Mouse (Mus musculus) cerebellum, adult (tissue): ENCODE results near the gene Fam69b.

Source experiments
- ATAC-seq: cut with Nextera tagmentation; 2 replicates; pipeline ENCODE4 v1.9.2; 2017; ENCODE audit warnings: mild to moderate bottlenecking, moderate library complexity, mixed read lengths; ENCODE audit not compliant: insufficient number of reproducible peaks, low FRiP score, low TSS enrichment

Fam69b gene

DNA sequence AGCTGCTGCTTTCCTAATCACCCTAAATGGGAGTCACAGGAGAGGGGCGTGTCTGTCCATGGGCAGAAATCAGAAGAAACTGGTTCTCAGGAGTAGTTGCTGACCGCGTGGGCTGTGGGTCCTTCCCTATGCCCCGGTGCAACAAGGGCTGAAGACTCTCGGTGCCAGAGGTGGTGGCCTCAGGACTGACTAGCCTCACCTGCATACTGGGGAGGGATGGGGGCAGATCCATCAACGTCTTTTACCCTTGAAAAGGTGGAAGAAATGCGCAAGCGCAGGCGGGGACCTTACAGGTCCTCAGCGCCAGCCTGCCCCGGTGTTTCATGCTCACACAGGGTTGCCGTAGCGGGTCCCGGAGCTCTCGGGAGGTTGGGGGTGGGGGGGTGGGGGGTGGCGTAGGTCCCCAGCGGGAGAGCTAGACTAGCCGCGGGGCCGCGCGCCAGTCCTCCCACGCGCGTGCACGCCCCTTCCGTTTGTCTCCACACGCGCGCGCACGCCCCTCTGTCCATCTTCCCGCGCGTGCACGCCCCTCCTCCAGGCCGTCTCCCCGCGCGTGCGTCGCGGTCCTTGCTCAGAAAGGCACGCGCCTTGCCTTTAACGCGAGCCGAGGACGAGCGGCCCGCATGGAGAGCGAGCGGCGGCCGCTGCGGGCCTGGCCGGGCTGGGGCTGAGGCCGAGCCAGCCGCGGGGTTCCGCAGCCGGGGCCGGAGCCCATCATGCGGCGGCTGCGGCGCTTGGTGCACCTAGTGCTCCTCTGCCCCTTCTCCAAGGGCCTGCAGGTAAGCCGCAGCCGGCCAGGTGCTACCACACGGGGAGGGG, at the start of gene Fam69b:
Gene Fam69b, plus strand, starts transcription at position 537 of the 819 bp plus-strand sequence.
- peak; percentile 75 for ATAC-seq

GRCm38 (mm10) chr2:26579714-26580113, 48.5 kb upstream of the Fam69b start, which contains the start of gene Egfl7:
TSS of gene Egfl7 (plus strand) at chr2:26580014.
- ATAC-seq, result no peak

DNA sequence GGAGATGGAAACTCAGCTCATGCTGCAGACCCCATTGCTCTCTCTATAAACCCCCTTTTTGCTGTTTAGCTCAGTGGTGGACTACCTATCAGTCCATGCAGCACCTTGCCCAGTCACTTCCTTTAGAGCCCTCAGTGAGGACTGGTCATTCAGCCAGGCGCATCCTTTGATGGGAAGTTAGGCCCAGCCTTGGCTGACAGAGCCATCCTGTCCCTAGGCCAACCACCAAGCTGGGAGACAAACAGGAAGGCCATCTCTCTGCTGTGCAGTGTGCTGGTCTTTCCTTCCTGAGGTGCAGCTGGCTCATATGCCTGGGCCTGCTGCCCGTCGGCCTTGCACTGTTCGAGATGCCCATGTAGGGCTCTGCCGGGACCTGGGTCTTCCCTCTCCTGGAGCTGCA, 47.5 kb upstream of the Fam69b start:
- no peak for ATAC-seq

- no peak for ATAC-seq
Observed at GRCm38 (mm10) chr2:26582203-26582602, 46.1 kb upstream of the Fam69b start.

- no peak for ATAC-seq
Observed at GRCm38 (mm10) chr2:26582741-26583140, 45.5 kb upstream of the Fam69b start.

DNA sequence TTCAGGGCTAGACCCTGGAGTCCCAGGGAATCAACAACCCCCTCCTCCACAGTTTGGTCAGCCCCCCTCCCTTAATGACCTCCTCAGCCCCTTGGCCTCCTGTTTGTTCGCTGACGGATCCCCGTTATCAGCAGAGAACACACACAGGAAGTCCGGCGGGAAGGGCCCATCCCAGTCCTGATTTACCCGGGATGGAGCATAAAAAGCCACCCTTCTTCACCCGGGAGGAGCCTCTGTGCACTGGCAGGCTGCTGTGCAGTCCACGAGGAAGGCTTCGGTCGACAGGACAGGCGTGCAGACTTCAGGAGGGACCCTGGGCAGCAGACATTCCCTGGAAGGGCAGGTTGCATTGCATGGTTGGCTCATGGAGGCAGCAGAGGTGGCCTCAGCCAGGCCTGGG, 44.6 kb upstream of the Fam69b start:
- ATAC-seq, result no peak

DNA sequence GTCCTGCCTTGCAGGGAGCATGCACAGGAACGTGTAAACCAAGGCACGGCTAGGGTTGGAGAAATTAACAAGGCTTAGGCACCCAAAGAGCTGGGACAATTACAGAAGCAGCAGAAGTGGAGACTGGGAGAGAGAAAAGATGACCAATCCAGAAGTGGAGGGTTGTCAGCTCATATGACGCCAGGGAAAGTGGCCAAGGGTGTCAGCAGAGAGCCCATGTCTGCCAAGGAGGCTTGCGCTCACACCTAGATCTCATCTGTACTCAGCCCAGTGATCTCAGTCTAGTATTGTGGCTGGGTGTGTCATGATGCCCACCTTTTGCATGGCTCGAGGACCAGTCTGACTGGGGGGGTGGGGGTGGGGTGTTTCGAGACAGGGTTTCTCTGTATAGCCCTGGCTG, 42.5 kb upstream of the Fam69b start:
- no peak for ATAC-seq

DNA sequence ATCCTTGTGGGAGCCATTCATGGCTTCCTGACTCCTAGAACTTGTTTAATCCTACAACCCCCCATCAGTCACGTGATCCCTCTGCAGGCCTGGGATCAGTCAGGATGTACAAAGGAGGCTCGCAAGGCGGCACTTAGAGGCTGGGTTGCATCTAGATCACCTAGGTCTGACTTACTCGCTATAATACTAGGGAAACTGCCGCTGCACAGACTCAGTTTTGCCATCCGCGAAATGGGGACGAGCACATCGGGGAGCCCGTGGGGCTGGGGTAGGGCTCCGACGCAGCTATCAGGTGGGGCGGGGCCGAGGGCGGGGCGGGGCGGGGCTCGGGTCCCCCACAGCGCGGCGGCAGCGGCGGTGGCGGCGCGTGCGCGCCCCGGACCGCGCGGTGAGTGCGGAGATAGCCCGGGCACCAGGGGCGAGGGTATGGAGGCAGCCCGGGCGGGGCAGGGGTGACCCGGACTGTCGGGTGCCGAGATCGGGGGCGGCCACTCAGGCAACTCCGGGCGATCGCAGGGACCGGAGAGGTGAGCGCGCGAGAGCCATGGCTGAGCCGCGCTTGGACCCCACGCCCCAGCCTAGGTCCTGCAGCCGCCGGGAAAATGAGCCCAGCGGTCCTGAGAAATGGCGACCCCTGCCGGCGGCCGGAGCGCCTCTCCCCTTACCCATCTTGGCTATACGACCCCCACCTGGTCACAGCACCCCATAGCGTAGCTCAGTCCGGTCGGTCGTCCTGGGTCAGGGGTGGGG, 41.8 kb upstream of the Fam69b start, which contains the start of gene Gm20532:
Gene Gm20532, plus strand, starts transcription at position 346 of the 750 bp plus-strand sequence.
- ATAC-seq, result peak; percentile 47; the same call in 1 of the 2 replicates

DNA sequence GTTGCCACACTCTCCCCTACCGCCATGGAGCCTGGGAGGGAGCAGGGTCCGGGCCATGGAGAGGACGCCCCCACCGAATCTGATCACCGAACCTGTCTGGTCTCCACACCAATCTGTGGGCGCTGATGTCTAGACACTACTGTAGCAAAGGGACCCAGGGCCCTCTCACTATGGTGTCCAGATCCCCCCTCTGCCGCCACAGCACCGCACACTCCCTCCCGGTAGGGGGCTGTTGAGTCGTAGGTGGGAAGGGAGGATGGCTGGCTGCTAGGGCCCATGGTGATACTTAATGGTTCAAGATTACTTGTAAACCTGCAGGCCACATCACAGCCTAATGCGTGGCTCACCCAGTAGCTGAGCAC, 41.2 kb upstream of the Fam69b start:
- ATAC-seq, result 0 out of 2 replicates have a peak, but pooled peaks have one; percentile 9

GRCm38 (mm10) chr2:26588573-26588972, 39.7 kb upstream of the Fam69b start:
- ATAC-seq, result no peak

DNA sequence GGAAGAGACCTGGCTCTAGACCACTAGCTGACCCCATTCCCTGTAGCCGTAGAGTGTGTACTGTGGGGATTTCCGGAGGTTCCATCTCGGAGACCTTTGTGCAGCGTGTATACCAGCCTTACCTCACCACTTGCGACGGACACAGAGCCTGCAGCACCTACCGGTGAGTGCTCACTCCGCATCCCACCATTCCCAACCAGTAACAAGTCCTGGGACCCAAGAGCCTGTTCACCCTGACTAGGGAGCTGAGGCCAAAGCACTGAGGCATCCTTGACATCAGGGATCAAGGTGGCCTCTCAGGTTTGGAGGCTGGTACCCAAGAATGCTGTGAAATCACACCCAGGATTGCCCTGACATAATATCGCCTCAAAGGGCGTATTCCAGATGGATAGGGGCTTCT, 39.0 kb upstream of the Fam69b start:
- no peak for ATAC-seq

GRCm38 (mm10) chr2:26590282-26590681, 38.0 kb upstream of the Fam69b start:
- ATAC-seq, result no peak

DNA sequence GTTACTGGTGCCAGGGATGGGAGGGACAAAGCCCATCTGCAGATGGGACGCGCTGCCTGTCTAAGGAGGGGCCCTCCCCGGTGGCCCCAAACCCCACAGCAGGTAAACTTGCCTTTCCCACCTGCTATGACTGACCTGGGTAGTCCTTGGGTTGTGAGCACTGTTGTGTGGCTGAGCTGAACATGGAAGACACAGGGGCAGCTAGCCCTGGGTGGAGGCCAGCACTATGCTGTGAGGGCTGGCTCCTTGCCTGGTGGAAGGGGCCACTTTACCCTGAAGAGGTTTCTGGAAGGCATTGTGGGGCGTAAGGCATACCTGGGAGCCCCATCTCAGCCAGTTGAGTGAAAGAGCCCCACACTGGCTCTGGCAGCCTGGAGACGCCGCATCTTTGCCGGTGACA, 37.3 kb upstream of the Fam69b start:
- no peak for ATAC-seq

- ATAC-seq, result no peak
Observed at GRCm38 (mm10) chr2:26591416-26591815, 36.8 kb upstream of the Fam69b start.

- ATAC-seq, result no peak
Observed at GRCm38 (mm10) chr2:26593211-26594021, 34.8 kb upstream of the Fam69b start.

GRCm38 (mm10) chr2:26594022-26594346, 34.3 kb upstream of the Fam69b start:
- no peak for ATAC-seq

DNA sequence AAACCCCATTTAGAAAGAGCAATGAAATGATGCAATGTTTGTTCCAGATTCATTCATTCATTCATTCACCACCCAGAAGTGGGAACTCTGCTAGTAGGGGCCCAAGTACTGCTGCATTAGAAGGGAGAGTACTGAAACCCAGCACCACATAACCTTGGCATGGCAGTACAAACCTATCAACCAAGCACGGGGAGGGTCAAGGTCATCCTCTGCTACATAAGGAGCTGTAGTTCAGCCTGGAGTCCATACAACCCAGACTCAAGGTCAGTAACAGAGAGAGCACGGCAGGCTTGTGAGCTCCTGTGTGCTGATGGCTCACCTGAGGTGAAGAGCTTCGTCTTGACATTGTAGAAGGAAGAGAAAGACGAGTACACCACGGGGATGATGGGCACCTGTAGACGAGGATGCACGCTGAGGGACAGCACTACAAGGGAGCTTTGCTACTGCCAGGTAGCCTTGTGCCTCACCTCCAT, 33.8 kb upstream of the Fam69b start:
- no peak for ATAC-seq

DNA sequence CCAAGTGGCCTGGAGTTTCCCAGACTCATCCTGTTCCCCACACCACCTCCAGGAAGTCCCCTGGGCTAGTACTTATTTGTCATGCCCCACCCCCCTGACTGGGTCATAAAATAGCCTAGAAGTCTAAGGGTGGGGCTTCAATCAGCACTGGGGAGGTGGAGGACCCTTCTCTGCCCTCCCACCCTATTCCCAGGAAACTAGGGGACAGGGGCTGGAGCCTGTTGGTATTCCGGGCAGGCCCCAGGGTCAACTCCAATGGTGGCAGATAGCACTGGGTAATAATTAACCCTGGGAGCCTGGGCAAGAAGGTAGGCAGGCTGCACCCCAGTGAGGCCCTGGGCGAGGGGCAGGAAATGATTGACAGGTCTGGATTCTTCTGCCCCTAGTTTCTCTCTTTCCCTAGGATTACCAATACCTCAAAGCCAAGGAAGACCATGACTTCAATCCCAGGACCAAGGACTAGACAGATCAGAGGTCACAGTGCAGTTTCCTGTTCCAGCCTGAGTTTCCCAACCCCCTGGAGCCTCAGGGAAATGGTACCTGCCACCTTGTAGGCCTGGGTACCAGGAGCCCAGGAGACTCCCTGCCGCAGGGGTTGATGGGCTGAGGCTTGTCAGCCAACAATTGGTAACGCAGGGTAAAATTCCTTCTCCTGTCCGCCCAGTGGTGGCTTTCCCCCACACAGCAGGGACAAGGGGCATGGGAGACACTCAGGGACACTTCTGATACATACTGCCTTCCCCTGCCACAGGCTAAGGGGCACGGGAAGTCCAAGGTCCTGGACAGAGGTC, 33.1 kb upstream of the Fam69b start:
- ATAC-seq, result no peak

GRCm38 (mm10) chr2:26595725-26596435, 32.4 kb upstream of the Fam69b start:
- ATAC-seq, result no peak
